Mouse (Mus musculus) ovary, postnatal 36 days (tissue): ENCODE data around the gene Mthfr.

Experiments used
- DNase-seq: peaks from one replicate; pipeline ENCODE4 v3.0.0; 2022; ENCODE audit warnings: low spot score, mixed read lengths

Mthfr gene

GRCm38 (mm10) chr4:148089166-148089565 lies 50.3 kb downstream of the Mthfr start:
- DNase-seq, result no peak

- DNase-seq, result no peak
Measured at GRCm38 (mm10) chr4:148091181-148091580, 52.3 kb downstream of the Mthfr start.

- DNase-seq, result no peak
Measured at GRCm38 (mm10) chr4:148092551-148093271, 53.8 kb downstream of the Mthfr start.

GRCm38 (mm10) chr4:148094161-148094560 lies 55.3 kb downstream of the Mthfr start:
- DNase-seq, result no peak

- no peak for DNase-seq
Measured at GRCm38 (mm10) chr4:148095081-148095480, 56.2 kb downstream of the Mthfr start.

- DNase-seq, result no peak
Measured at GRCm38 (mm10) chr4:148097936-148098335, 59.1 kb downstream of the Mthfr start.

- no peak for DNase-seq
Measured at GRCm38 (mm10) chr4:148098666-148099065, 59.8 kb downstream of the Mthfr start.

DNA sequence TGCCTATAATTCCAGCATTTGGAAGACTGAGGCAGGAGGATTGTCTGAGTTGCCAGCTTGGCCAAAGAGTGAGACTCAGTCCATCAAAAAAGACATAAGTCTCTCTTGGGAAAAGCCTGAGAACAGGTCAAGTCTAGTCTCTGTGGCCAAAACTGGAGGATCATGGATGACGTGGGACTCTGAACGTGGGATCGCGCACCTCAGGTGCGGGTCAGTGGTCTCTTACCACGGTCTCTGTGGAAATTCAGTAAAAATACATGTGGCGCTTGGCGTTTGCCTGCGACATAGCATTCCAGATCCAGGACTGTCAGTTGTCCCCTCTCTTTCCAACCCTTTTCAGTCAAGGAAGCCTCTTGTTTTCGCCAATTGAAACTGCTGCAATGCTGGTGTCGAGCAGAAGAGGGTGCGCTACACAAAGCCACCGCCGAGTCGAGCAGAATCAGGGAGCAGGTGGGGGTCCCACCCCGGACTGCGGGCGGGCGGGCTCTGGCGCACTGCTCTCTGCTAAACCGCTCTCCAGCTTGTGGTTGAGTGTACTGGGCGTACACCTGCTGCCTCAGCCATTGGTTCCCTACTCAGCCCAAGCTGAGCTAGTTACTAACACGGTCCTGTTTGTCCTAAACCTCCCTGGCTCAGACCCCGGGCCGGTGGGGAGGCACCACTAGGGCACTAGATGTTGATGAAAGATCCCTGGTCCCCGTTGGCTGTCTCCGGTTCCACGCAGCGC lies 63.1 kb downstream of the Mthfr start:
- DNase-seq, result peak; percentile 60

DNA sequence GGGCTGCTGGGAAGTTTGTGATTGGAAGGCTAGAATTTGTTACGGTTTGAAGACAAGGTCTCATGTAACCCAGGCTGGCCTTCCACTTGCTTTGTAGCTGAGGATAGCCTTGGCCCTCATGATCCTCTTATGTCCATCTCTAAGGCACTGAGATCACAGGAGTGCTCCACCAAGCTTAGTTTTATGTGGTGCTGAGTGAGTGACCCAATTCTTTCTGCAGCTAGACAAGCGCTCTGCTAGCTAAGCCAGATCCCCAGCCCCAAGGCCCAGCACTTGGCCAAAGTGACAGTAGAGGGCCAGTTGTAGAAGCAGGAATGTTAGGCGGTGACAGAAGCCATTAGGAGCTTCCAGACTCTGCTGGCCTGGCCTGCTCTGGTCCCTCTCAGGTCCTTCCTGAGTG lies 65.3 kb downstream of the Mthfr start:
- no peak for DNase-seq

DNA sequence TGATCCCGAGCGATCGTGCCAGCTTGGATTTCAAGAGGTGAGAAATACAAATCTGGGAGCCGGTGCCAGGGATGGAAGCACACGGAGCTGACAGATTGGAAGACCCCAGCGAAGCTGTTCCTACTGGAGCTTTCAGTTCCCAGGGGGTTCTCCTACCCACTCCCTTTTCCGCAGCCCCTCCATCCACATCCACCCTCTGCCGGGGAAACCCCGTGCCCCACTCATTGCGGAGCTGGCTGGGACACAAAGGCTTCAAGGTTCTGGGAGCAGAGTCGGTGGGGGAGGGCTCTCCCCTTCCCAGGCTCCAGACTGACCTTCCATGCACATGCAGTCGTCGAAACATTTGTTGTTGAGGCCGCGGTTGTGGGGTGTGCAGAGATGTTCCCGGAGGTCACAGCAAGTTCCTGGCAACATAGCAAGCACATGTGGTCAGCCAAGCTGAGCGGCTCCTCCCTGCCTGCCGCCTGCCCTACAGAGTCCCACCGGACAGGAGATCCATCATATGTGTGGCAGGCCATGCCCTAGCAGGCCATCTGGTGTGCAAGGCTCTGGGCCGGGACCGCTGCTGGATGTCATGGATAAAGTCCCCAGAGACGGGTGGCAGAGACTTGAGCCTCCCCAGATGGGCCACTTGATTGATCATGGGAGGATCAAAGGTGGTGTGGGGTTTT lies 68.9 kb downstream of the Mthfr start:
- no peak for DNase-seq

- DNase-seq, result no peak
Measured at GRCm38 (mm10) chr4:148108565-148109100, 69.8 kb downstream of the Mthfr start.
